Mouse (Mus musculus): ENCODE measurements around the gene Gm8265.
"Not testable (repeated sequence)": the region's sequence is repeated elsewhere in the genome, so short reads cannot be mapped to it uniquely, and the experiment has no call there.

Gm8265 gene

GRCm38 (mm10) chr14:5632928-5633327, at the start of gene Gm8265:
TSS of gene Gm8265 (minus strand) at chr14:5633028.
- not testable (repeated sequence) for DNase-seq (ENCODE audit: low spot score)
